Mouse (Mus musculus) liver, adult 2 months (tissue): ENCODE measurements around the gene Rarb. TPM values are rescaled to one million over a fixed set of nuclear protein-coding genes. Genes with fewer than 3 reads are reported as not detected.

ENCODE experiments used
- DNase-seq: peaks from one replicate; pipeline ENCODE4 v3.0.0-alpha.2; 2011; ENCODE audit warnings: low read depth, low spot score; ENCODE audit errors: extremely low read depth
- H3K27ac ChIP-seq: fragments of 200-500 bp; replicated peaks from 2 replicates; pipeline ENCODE4 v1.5.1; 2012; ENCODE audit warnings: low read depth, mild to moderate bottlenecking, control low read depth, inconsistent platforms, low read length; ENCODE audit not compliant: insufficient read depth
- H3K27me3 ChIP-seq: fragments of 200-500 bp; 2 replicates; pipeline ENCODE4 v1.6.1; 2012; ENCODE audit warnings: mild to moderate bottlenecking, moderate library complexity, low read length, inconsistent platforms; ENCODE audit not compliant: control insufficient read depth, insufficient read depth
- H3K36me3 ChIP-seq: fragments of 200-500 bp; 2 replicates; pipeline ENCODE4 v1.6.1; 2012; ENCODE audit warnings: low read length, inconsistent platforms; ENCODE audit not compliant: control insufficient read depth, insufficient read depth
- H3K4me1 ChIP-seq: fragments of 200-500 bp; 2 replicates; pipeline ENCODE4 v1.6.1; 2011; ENCODE audit warnings: low read length; ENCODE audit not compliant: control insufficient read depth, insufficient read depth
- H3K4me3 ChIP-seq: fragments of 200-500 bp; 2 replicates; pipeline ENCODE4 v1.5.1; 2011; ENCODE audit warnings: low read depth, mild to moderate bottlenecking, control low read depth, low read length, moderate library complexity; ENCODE audit not compliant: insufficient read depth
- H3K79me2 ChIP-seq: fragments of 200-500 bp; 2 replicates; pipeline ENCODE4 v1.6.1; 2012; ENCODE audit warnings: inconsistent platforms, mild to moderate bottlenecking, low read length, moderate library complexity; ENCODE audit not compliant: control insufficient read depth, insufficient read depth
- H3K9ac ChIP-seq: fragments of 200-500 bp; 2 replicates; pipeline ENCODE4 v1.6.1; 2012; ENCODE audit warnings: low read depth, mild to moderate bottlenecking, control low read depth, inconsistent platforms, low read length
- CTCF ChIP-seq: fragments of 200-500 bp; IDR thresholded peaks from 2 replicates; pipeline ENCODE4 v1.5.1; 2011; ENCODE audit warnings: low read depth, low read length, control low read depth
- POLR2A ChIP-seq: fragments of 200-500 bp; IDR thresholded peaks from 2 replicates; pipeline ENCODE4 v1.6.1; 2011; ENCODE audit warnings: low read length, control low read depth; ENCODE audit not compliant: insufficient read depth; ENCODE audit errors: extremely low read depth
- WGBS: fragments of 180-500 bp; shearing (Covaris S2); methylation state at CpG from one replicate; pipeline ENCODE4 v1.1.7; 2018; 5-methylcytosine and 5-hydroxymethylcytosine counted together
- polyA plus RNA-seq: library from polyadenylated mRNA; depleted of rRNA; stranded (reverse); fragments of >200 nt; gene quantifications from 2 replicates; pipeline ENCODE4 v1.2.3, GENCODE M21; 2012
- total RNA-seq: library from RNA; depleted of rRNA; stranded (reverse); fragments of >200 nt; gene quantifications from 2 replicates; pipeline ENCODE4 v1.2.3, GENCODE M21; 2014

The Rarb gene
- total and polyA plus RNA-seq, 2 experiments, result 2.8 to 6.9 TPM

DNA sequence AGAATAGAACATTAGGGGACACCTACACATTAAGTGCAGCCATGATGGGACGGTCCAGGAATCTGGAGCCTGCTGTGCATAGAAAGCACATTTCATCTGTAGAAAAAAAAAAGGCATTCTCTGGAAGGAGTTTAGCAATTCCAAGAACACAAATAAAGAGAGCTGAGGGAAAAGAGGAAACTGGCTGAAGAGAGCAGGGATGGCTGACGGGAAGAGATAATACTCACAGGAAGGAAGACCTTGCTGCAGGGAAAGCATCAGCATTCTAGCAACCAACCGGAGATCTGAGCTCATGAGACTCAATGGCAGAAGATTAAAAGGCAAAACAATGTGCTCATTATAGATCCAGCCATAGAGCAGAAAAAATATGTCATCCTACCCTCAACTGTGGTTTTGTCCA lies 12.8 kb downstream of the Rarb start:
- Histone ChIP-seq H3K27me3 (no peaks in the 10 kb centered on the region), H3K79me2 (no peaks in the 10 kb centered on the region), H3K4me3 (no peak overlapping the region), H3K27ac (peak overlapping the region; percentile 47; the same call in 1 of the 2 replicates), H3K9ac (no peak overlapping the region), H3K36me3 (no peaks in the 10 kb centered on the region), H3K4me1 (peaks cover 1% of the 10 kb centered on the region; the same call in 1 of the 2 replicates)
- 75% methylated on average over 3 of the region's 3 CpGs for WGBS
- TF ChIP-seq CTCF (no peak), POLR2A (no peak)
- no peak for DNase-seq

DNA sequence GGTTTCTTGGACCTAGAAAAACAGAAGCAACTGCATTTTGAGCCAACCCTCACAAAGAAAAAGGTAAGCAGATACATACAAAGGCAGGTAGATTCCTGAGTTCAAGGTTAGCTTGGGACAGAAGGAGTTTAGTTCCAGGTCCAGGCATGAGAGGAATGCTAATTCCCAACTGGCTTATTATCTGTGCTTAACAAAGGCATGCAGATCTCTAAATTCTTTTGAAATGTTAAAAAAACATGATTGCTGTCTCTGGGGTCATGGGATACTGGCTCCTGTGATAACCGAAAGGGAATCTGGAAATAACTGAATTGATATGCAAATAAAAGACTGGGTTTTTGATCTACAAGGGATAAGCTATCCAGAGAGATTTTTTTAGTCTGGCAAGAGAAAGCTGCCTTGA lies 28.8 kb downstream of the Rarb start:
- Histone ChIP-seq H3K4me1 (no peaks in the 10 kb centered on the region), H3K27ac (no peak overlapping the region), H3K4me3 (no peak overlapping the region), H3K27me3 (no peaks in the 10 kb centered on the region), H3K36me3 (no peaks in the 10 kb centered on the region), H3K79me2 (no peaks in the 10 kb centered on the region), H3K9ac (no peak overlapping the region)
- no peak for DNase-seq
- WGBS, result 93% methylated on average over 1 of the region's 1 CpGs
- TF ChIP-seq CTCF (no peak), POLR2A (no peak)

DNA sequence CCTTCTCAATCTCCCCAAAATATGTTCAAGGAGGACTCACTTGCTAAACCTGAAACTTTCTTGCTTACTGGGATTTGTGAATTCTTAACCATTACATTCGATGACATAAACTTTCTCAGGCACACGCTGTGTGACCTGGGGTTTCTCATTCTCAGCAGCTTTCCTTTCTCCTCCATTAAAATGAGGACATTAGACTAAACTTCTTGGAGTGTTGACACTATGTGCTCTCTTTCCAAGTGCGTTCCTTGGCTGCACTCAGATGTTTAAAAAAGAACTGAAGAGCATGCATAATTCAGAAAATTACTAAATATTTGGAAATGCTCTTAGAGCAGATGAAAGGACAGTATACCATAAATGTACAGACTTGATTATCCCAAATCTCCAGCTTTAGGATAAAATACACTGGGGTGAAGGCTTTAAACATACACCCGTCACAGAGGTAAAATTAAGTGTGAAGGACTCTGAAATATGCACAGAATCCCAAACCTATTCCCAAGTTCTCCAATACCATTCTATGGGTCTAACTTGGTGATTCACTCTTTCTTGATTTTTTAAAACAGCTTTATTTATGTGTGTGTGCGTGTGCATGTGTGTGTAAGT lies 36.9 kb downstream of the Rarb start:
- H3K79me2 ChIP-seq, result no peaks in the 10 kb centered on the region
- no peaks in the 10 kb centered on the region for H3K4me1 ChIP-seq
- no peaks in the 10 kb centered on the region for H3K27me3 ChIP-seq
- TF ChIP-seq POLR2A (no peak), CTCF (no peak)
- H3K36me3 ChIP-seq, result no peaks in the 10 kb centered on the region
- no peak overlapping the region for H3K27ac ChIP-seq
- peak; percentile 1 for DNase-seq
- no peak overlapping the region for H3K9ac ChIP-seq
- 91% methylated on average over 5 of the region's 5 CpGs for WGBS
- H3K4me3 ChIP-seq, result no peak overlapping the region

DNA sequence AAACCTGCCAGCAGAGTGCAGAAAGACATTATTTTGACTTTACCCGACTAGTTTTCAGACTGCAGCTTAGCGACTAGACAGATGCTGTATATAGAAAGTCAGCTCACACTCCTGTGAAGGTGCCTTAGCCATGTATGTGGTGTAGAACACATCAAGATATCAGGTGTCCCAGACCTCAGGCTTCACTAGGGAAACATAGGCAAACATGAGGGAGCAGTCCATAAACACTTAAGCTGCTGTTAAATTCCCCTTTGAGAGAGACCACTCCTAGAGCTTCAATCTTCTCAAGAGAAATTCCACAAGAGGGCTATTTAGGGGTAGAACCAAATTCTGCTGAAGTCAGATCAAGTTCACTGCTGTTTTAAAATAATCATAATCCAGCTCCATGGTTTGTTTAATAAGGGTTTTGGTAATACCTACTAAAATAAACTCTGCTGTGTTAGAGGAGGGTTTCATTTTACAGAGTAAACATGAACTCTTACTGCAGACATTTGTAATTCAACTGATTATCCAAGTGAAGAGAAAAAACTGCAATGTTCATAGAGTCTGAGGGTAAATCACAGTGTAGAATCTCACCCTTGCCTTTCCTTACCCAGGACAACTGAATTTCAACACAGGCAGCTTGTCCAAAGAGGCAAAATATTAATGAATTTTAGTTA lies 42.1 kb downstream of the Rarb start:
- 85% methylated on average over 2 of the region's 2 CpGs for WGBS
- H3K4me1 ChIP-seq, result no peaks in the 10 kb centered on the region

DNA sequence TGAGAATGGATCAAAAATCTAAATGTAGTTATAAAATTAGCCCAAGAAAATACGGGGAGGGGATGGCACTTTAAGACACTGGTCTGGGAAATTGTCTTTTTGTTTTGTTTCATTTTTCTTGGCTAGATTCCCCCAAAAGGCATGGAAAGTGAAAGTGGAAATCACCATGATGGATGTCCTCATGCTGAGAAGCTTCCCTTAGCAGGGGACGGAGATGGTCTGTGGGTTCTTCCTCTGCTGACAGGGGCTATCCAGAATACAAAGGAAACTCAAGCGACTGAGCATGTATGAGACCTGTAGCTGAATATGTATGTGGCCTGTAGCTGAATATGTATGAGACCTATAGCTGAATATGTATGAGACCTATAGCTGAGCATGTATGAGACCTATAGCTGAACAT lies 46.0 kb downstream of the Rarb start:
- 67% methylated on average over 3 of the region's 3 CpGs for WGBS
- TF ChIP-seq CTCF (no peak), POLR2A (no peak)

More for the DNA sequence above, 42.1 kb downstream of the Rarb start:
- Histone ChIP-seq H3K79me2 (no peaks in the 10 kb centered on the region), H3K27ac (no peak overlapping the region), H3K9ac (no peak overlapping the region), H3K27me3 (no peaks in the 10 kb centered on the region), H3K36me3 (no peaks in the 10 kb centered on the region), H3K4me3 (no peak overlapping the region)
- TF ChIP-seq CTCF (no peak), POLR2A (no peak)
- DNase-seq, result no peak

DNA sequence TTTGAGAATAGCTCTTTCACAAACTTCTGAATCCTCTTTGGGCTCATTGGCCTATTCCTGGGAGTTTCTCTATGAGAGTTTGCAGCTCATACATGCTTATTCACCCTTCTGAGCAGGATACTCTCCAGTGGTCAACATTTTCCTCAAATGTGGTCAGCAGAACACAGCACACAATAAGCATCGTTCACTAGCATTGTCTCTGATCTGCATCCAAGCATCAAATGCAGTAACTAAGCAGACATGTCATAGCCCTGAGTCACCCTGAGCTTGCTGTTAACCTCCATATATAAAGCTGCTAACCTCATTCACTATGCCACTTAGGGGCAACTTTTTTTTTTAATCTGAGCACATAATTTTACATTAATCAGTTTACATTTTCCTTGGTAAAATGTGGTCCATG lies 53.1 kb downstream of the Rarb start:
- Histone ChIP-seq H3K4me1 (no peaks in the 10 kb centered on the region), H3K9ac (no peak overlapping the region), H3K27ac (no peak overlapping the region), H3K4me3 (no peak overlapping the region), H3K79me2 (no peaks in the 10 kb centered on the region), H3K36me3 (no peaks in the 10 kb centered on the region), H3K27me3 (no peaks in the 10 kb centered on the region)
- WGBS, result 83% methylated on average over 1 of the region's 1 CpGs
- no peak for TF ChIP-seq POLR2A
- no peak for TF ChIP-seq CTCF
- no peak for DNase-seq

More for the DNA sequence above, 46.0 kb downstream of the Rarb start:
- Histone ChIP-seq H3K79me2 (no peaks in the 10 kb centered on the region), H3K4me1 (no peaks in the 10 kb centered on the region), H3K36me3 (no peaks in the 10 kb centered on the region), H3K9ac (no peak overlapping the region), H3K4me3 (no peak overlapping the region), H3K27me3 (no peaks in the 10 kb centered on the region), H3K27ac (no peak overlapping the region)
- DNase-seq, result no peak
